Mouse (Mus musculus): ENCODE results near the gene Clybl.

GRCm38 (mm10) chr14:122225479-122226132 is 44.1 kb downstream of the Clybl start:
- TF ChIP-seq CTCF (conservative IDR thresholded peaks at IDR 0.05; ENCODE audit: insufficient read depth, insufficient read length, low read depth, low read length) = no peak
- TF ChIP-seq POLR2A (IDR thresholded peaks at IDR 0.05; ENCODE audit: low read depth, low read length) = no peak
